Mouse (Mus musculus): Measurements from ENCODE around the gene Dnmbp.

GRCm38 (mm10) chr19:43960014-43960413 lies 20.0 kb upstream of the Dnmbp start:
- no peak for TF ChIP-seq CTCF (IDR thresholded peaks at IDR 0.05; ENCODE audit: low read depth)
- no peak for TF ChIP-seq EP300 (IDR thresholded peaks at IDR 0.05; ENCODE audit: low read depth)

Data from liver, postnatal 0 days (tissue).